Mouse (Mus musculus) kidney, postnatal 0 days (tissue): ENCODE measurements at regions not wholly inside any gene's neighbourhood (a gene's known extent, or its start where the extent isn't known, plus 50 kb on each side); places are given as distances from the start of the nearest gene placed in this dataset.
A peak's percentile ranks its signal among the peaks of the same experiment; 100 is the strongest.

Source experiments
- ATAC-seq: fragments of 200-750 bp; cut with Nextera tagmentation; replicated peaks from 2 replicates; pipeline ENCODE4 v1.8.0; 2017; ENCODE audit warnings: low read depth, moderate number of reproducible peaks, moderate TSS enrichment, moderate library complexity; ENCODE audit not compliant: low FRiP score
- DNase-seq: peaks from one replicate; pipeline ENCODE4 v3.0.0-alpha.2; 2016; ENCODE audit warnings: low spot score
- H3K27ac ChIP-seq: fragments of 300-500 bp; sonication (generic); 2 replicates; pipeline ENCODE4 v1.5.1; 2014; ENCODE audit warnings: mild to moderate bottlenecking
- H3K27me3 ChIP-seq: fragments of 300-500 bp; sonication (generic); 2 replicates; pipeline ENCODE4 v1.6.1; 2014; ENCODE audit warnings: low read length, mixed read lengths; ENCODE audit not compliant: insufficient read depth
- H3K36me3 ChIP-seq: fragments of 300-500 bp; sonication (generic); 2 replicates; pipeline ENCODE4 v1.6.1; 2014; ENCODE audit warnings: low read length, mixed read lengths; ENCODE audit not compliant: insufficient read depth
- H3K4me1 ChIP-seq: fragments of 300-500 bp; sonication (generic); replicated peaks from 2 replicates; pipeline ENCODE4 v1.6.1; 2014; ENCODE audit warnings: antibody characterized with exemption, low read length, mixed read lengths; ENCODE audit not compliant: insufficient read depth
- H3K4me2 ChIP-seq: fragments of 300-500 bp; sonication (generic); 2 replicates; pipeline ENCODE4 v1.6.1; 2014; ENCODE audit warnings: mild to moderate bottlenecking, low read length, moderate library complexity, mixed read lengths
- H3K4me3 ChIP-seq: fragments of 300-500 bp; sonication (generic); replicated peaks from 2 replicates; pipeline ENCODE4 v1.5.1; 2014; ENCODE audit warnings: low read depth, low read length
- H3K9ac ChIP-seq: fragments of 300-500 bp; sonication (generic); 2 replicates; pipeline ENCODE4 v1.6.1; 2014; ENCODE audit warnings: low read depth, low read length
- H3K9me3 ChIP-seq: fragments of 300-500 bp; sonication (generic); replicated peaks from 2 replicates; pipeline ENCODE4 v1.6.1; 2016; ENCODE audit warnings: low read length, inconsistent platforms, mixed read lengths
- CTCF ChIP-seq: IDR thresholded peaks from 2 replicates; pipeline ENCODE4 v1.5.1; 2016; ENCODE audit warnings: antibody characterized with exemption, low read depth, mild to moderate bottlenecking, moderate library complexity
- WGBS: fragments of 180-500 bp; shearing (Covaris S2); extraction: QIAGEN DNeasy Blood & Tissue Kit; methylation state at CpG from one replicate; pipeline ENCODE4 v1.1.7; 2014; 5-methylcytosine and 5-hydroxymethylcytosine counted together

DNA sequence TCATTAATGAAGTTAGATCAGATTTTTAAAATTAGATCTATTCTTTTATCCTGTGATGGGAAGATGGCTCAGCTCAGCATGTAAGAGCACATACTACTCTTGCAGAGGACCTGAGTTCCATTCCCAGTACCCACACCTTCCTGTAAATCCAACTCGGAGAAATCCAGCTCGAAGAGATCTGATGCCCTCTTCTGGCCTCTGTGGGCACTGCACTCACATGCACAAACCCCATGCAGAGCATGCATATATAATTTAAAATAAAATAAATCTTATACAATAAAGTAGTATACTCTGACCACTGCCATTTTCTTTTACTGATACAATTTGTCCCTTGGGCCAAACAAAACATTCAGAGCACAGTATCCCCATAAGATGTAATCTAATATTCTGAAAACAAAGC, 245.2 kb downstream of the Prdm2 start:
- H3K27me3 ChIP-seq: no peaks in the 10 kb centered on the region
- WGBS: 89% methylated on average over 2 of the region's 2 CpGs
- H3K4me2 ChIP-seq: no peak overlapping the region
- peak; percentile 40 for TF ChIP-seq CTCF
- H3K27ac ChIP-seq: no peak overlapping the region
- H3K4me3 ChIP-seq: no peak overlapping the region
- H3K36me3 ChIP-seq: no peaks in the 10 kb centered on the region
- H3K9ac ChIP-seq: no peak overlapping the region
- no peaks in the 10 kb centered on the region for H3K4me1 ChIP-seq
- no peak for DNase-seq
- no peaks in the 10 kb centered on the region for H3K9me3 ChIP-seq
- ATAC-seq: no peak

GRCm38 (mm10) chr4:142956832-142957429, 255.9 kb downstream of the Prdm2 start:
- Histone ChIP-seq H3K9me3 (no peaks in the 10 kb centered on the region), H3K4me2 (no peak overlapping the region), H3K9ac (no peak overlapping the region), H3K27ac (no peak overlapping the region), H3K4me3 (no peak overlapping the region), H3K4me1 (no peaks in the 10 kb centered on the region), H3K27me3 (no peaks in the 10 kb centered on the region), H3K36me3 (no peaks in the 10 kb centered on the region)
- TF ChIP-seq CTCF: no peak
- DNase-seq (no peak), ATAC-seq (no peak)
- 80% methylated on average over 8 of the region's 8 CpGs for WGBS

GRCm38 (mm10) chr4:142956376-142956775, 256.4 kb downstream of the Prdm2 start:
- 86% methylated on average over 5 of the region's 5 CpGs for WGBS
- H3K4me2 ChIP-seq: no peak overlapping the region
- no peak for ATAC-seq
- no peak overlapping the region for H3K4me3 ChIP-seq
- no peaks in the 10 kb centered on the region for H3K9me3 ChIP-seq
- H3K36me3 ChIP-seq: no peaks in the 10 kb centered on the region
- no peak overlapping the region for H3K27ac ChIP-seq
- no peak for DNase-seq
- H3K27me3 ChIP-seq: no peaks in the 10 kb centered on the region
- H3K4me1 ChIP-seq: no peaks in the 10 kb centered on the region
- no peak overlapping the region for H3K9ac ChIP-seq
- TF ChIP-seq CTCF: no peak

DNA sequence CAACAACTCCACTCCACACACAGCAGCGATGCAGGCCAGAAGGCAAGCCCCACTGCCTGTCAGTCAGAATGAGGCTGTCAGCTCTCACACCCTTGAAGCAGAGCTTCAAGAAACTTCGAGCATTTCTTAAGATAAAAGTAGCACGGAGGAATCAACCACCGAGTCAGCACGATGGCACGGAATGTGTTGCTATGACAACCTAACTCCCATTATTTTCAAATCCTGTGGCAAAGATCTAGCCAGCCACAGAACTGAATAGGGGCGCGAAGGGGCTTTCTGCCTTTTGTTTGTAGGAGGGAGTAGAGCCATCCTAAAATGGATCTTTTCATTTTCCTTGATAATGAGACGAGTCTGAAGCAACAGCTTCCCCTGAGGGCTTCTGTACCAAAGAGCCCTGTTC, 259.1 kb downstream of the Prdm2 start:
- DNase-seq: no peak
- H3K9me3 ChIP-seq: no peaks in the 10 kb centered on the region
- no peaks in the 10 kb centered on the region for H3K4me1 ChIP-seq
- no peak for TF ChIP-seq CTCF
- no peak overlapping the region for H3K9ac ChIP-seq
- WGBS: 72% methylated on average over 9 of the region's 9 CpGs
- H3K27ac ChIP-seq: no peak overlapping the region
- no peak for ATAC-seq
- H3K4me2 ChIP-seq: no peak overlapping the region
- no peaks in the 10 kb centered on the region for H3K27me3 ChIP-seq
- no peaks in the 10 kb centered on the region for H3K36me3 ChIP-seq
- H3K4me3 ChIP-seq: no peak overlapping the region

GRCm38 (mm10) chr4:142952879-142953278, 259.9 kb downstream of the Prdm2 start:
- no peak for DNase-seq
- Histone ChIP-seq H3K9me3 (no peaks in the 10 kb centered on the region), H3K36me3 (no peaks in the 10 kb centered on the region), H3K27ac (no peak overlapping the region), H3K4me1 (no peaks in the 10 kb centered on the region), H3K9ac (no peak overlapping the region), H3K4me2 (no peak overlapping the region), H3K27me3 (no peaks in the 10 kb centered on the region), H3K4me3 (no peak overlapping the region)
- no peak for ATAC-seq
- WGBS: 64% methylated on average over 1 of the region's 1 CpGs
- peak; percentile 43; the same call in 1 of the 2 replicates for TF ChIP-seq CTCF

DNA sequence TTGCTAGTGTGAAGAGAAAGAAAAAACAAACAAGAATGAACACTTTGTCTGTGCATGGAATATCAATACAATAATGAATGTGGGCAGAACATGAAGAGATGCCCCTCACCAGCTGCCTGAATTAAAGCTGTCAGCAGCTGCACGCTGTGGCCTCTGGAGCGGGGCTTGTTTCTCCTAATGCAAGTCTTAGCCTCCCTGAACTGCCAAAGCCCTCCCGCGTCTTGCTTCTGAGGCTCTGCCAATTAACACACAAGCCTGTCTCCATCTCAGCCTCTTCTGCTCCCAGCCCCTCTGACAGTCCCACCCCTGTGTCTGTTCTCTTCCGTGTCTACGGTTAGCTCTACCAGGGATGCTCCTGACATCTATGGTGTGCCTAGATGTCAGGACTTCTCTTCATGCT, 265.1 kb downstream of the Prdm2 start:
- no peaks in the 10 kb centered on the region for H3K27me3 ChIP-seq
- no peaks in the 10 kb centered on the region for H3K36me3 ChIP-seq
- no peak overlapping the region for H3K4me3 ChIP-seq
- ATAC-seq (no peak), DNase-seq (no peak)
- WGBS: 67% methylated on average over 6 of the region's 6 CpGs
- H3K4me2 ChIP-seq: no peak overlapping the region
- H3K9ac ChIP-seq: no peak overlapping the region
- H3K27ac ChIP-seq: no peak overlapping the region
- no peak for TF ChIP-seq CTCF
- no peaks in the 10 kb centered on the region for H3K9me3 ChIP-seq
- H3K4me1 ChIP-seq: no peaks in the 10 kb centered on the region

DNA sequence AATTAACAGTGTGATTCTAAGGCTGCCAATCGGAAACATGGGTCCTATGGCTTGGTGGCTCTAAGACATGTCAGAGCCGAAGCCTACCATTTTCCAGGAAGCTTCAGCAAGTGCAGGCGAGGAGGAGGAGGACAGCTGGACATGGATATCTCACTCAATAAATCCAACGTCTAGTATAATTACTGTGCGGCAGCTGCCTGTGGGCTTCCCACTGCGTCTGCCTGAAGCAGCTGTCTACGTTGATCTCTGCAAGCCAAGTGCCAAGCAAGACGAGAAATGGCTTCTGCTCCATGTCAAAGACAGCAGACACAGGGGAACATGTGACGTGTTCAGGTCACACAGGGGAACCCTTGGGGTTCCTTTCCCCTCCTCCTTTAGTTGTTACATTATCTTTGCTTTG, 279.2 kb downstream of the Prdm2 start:
- no peaks in the 10 kb centered on the region for H3K4me1 ChIP-seq
- H3K4me3 ChIP-seq: no peak overlapping the region
- H3K4me2 ChIP-seq: no peak overlapping the region
- ATAC-seq (no peak), DNase-seq (no peak)
- no peaks in the 10 kb centered on the region for H3K36me3 ChIP-seq
- TF ChIP-seq CTCF: no peak
- H3K9me3 ChIP-seq: no peaks in the 10 kb centered on the region
- H3K27me3 ChIP-seq: no peaks in the 10 kb centered on the region
- no peak overlapping the region for H3K27ac ChIP-seq
- 67% methylated on average over 9 of the region's 9 CpGs for WGBS
- no peak overlapping the region for H3K9ac ChIP-seq
